23 mouse cellular contexts compared by ENCODE assay signal in genomic region chr11:106937306-106937705, GRCm38 (mm10). TPM values are rescaled to one million over a fixed set of nuclear protein-coding genes. Genes with fewer than 3 reads are reported as not detected.
A peak's percentile ranks its signal among the peaks of the same experiment; 100 is the strongest.
DNase-seq lines count a peak whose midpoint lies in the region; ATAC-seq and TF ChIP-seq lines count a peak whose summit lies in the region.
"Had no signal": no experiment of that assay in that cellular context is flagged by ENCODE, and none has a peak within 500 bp of the region (broad histone marks: within the 10 kb centered on the region; RNA-seq: fewer than 3 reads in every experiment).

No protein-coding gene starts in this region.

- H3K4me1 ChIP-seq in hindbrain, embryonic 10.5 days (replicated peaks) = no peaks in the 10 kb centered on the region
- no peaks in the 10 kb centered on the region for H3K4me1 ChIP-seq in kidney, adult 2 months (ENCODE audit: control insufficient read depth, insufficient read depth, low read length)
- H3K4me1 ChIP-seq: embryonic facial prominence, embryonic 10.5 days; forebrain, embryonic 13.5 days; heart, embryonic 12.5 days; hindbrain, embryonic 13.5 days; intestine, embryonic 15.5 days had no signal

- WGBS in hindbrain, embryonic 10.5 days = 87% methylated on average over 5 of the region's 5 CpGs
- 71% methylated on average over 5 of the region's 5 CpGs for WGBS in kidney, adult 2 months

- no peaks in the 10 kb centered on the region for H3K9me3 ChIP-seq in hindbrain, embryonic 10.5 days
- H3K9me3 ChIP-seq: embryonic facial prominence, embryonic 10.5 days; forebrain, embryonic 13.5 days; heart, embryonic 12.5 days; hindbrain, embryonic 13.5 days; intestine, embryonic 15.5 days had no signal

- no peak for TF ChIP-seq CTCF in kidney, adult 2 months (conservative IDR thresholded peaks at IDR 0.05; ENCODE audit: insufficient read depth, insufficient read length, low read depth, low read length)

- no peak overlapping the region for H3K4me3 ChIP-seq in hindbrain, embryonic 10.5 days
- H3K4me3 ChIP-seq in kidney, adult 2 months (ENCODE audit: insufficient read depth, low read depth, low read length) = no peak overlapping the region
- H3K4me3 ChIP-seq: embryonic facial prominence, embryonic 10.5 days; forebrain, embryonic 13.5 days; gastrocnemius, adult 2 months; heart, embryonic 12.5 days; hindbrain, embryonic 13.5 days; intestine, embryonic 15.5 days had no signal

- H3K36me3 ChIP-seq in splenic B cell, adult 2 months (ENCODE audit: control insufficient read depth, insufficient read depth, low read length, poor library complexity, severe bottlenecking) = no peaks in the 10 kb centered on the region
- H3K36me3 ChIP-seq in hindbrain, embryonic 10.5 days = no peaks in the 10 kb centered on the region
- H3K36me3 ChIP-seq in kidney, adult 2 months (ENCODE audit: control insufficient read depth, insufficient read depth, low read length) = no peaks in the 10 kb centered on the region
- H3K36me3 ChIP-seq: embryonic facial prominence, embryonic 10.5 days; heart, embryonic 12.5 days; hindbrain, embryonic 13.5 days; intestine, embryonic 15.5 days had no signal

- peak; percentile 76 for DNase-seq in heart, adult 11 months
- DNase-seq in heart, postnatal 25 days (ENCODE audit: low spot score) = no peak
- peak; percentile 25 for DNase-seq in splenic B cell, adult 2 months (ENCODE audit: low read depth, low spot score)
- no peak for DNase-seq in hindbrain, embryonic 10.5 days (ENCODE audit: low spot score)
- no peak for DNase-seq in kidney, adult 2 months
- DNase-seq in kidney, postnatal 14 days = no peak
- DNase-seq: adrenal gland, adult 2 months; adrenal gland, postnatal 25 days; cerebellum, adult 18-20 months; cerebellum, adult 9-11 months; cerebellum, postnatal 36 days; forebrain, postnatal 0 days; gastrocnemius, adult 2 months; gastrocnemius, postnatal 36 days; heart, postnatal 36 days had no signal

- peak; percentile 78 for ATAC-seq in common myeloid progenitor, adult 5-6 weeks (replicated peaks; ENCODE audit: low read depth, poor library complexity, severe bottlenecking)
- peak; percentile 61 for ATAC-seq in megakaryocyte progenitor cell, adult 5-6 weeks (replicated peaks; ENCODE audit: poor library complexity)
- ATAC-seq: forebrain, embryonic 13.5 days; forebrain, postnatal 0 days; hindbrain, postnatal 0 days; intestine, embryonic 15.5 days had no signal

- H3K27ac ChIP-seq in hindbrain, embryonic 10.5 days = no peak overlapping the region
- H3K27ac ChIP-seq in kidney, adult 2 months (ENCODE audit: insufficient read depth, low read depth, low read length) = no peak overlapping the region
- H3K27ac ChIP-seq: embryonic facial prominence, embryonic 10.5 days; forebrain, embryonic 13.5 days; gastrocnemius, adult 2 months; hindbrain, embryonic 13.5 days; hindbrain, postnatal 0 days; intestine, embryonic 15.5 days had no signal

- intact Hi-C loops in heart, postnatal 25 days (cut with DNase I) = no loop called here

- H3K27me3 ChIP-seq in splenic B cell, adult 2 months (ENCODE audit: control insufficient read depth, insufficient read depth, low read length, poor library complexity, severe bottlenecking) = no peaks in the 10 kb centered on the region
- no peaks in the 10 kb centered on the region for H3K27me3 ChIP-seq in hindbrain, embryonic 10.5 days (ENCODE audit: insufficient read depth, poor library complexity, severe bottlenecking)
- no peaks in the 10 kb centered on the region for H3K27me3 ChIP-seq in kidney, adult 2 months (replicated peaks; ENCODE audit: control insufficient read depth, insufficient read depth, low read length)
- H3K27me3 ChIP-seq: forebrain, embryonic 13.5 days; heart, embryonic 12.5 days; hindbrain, embryonic 13.5 days; intestine, embryonic 15.5 days had no signal

- TF ChIP-seq POLR2A in kidney, adult 2 months (IDR thresholded peaks at IDR 0.05; ENCODE audit: low read depth, low read length) = no peak

RNA-seq across cellular contexts. Expression of gene Smurf2, which starts 16.8 kb away (rescaled TPM):
- 10 to 100 TPM; 35.4 to 41.0 TPM for total RNA-seq in heart, postnatal 25 days (2021)
- total RNA-seq in common myeloid progenitor, adult 5-6 weeks (2017) = 26.2 and 30.2 TPM in 2 replicates
- total RNA-seq in megakaryocyte progenitor cell, adult 5-6 weeks (2015) = 23.3 and 25.3 TPM in 2 replicates
- total RNA-seq in megakaryocyte progenitor cell, adult 5-6 weeks (2017) = 24.9 and 30.7 TPM in 2 replicates
- polyA plus RNA-seq in hindbrain, embryonic 10.5 days (2016; fragmentation: Nextera tagmentation; extraction: Ambion mirVana) = 13.0 and 13.3 TPM in 2 replicates
- 12.1 and 14.7 TPM in 2 replicates for polyA plus RNA-seq in kidney, adult 2 months (2012; rRNA removed)

Comparison
In these comparisons a context has a peak if more than half of its experiments do, and no peak if none do; other contexts are left out.
1. DNase-seq: peak in heart, adult 11 months (single experiment) and splenic B cell, adult 2 months (single experiment); none in heart, postnatal 25 days (single experiment), hindbrain, embryonic 10.5 days (single experiment), kidney, adult 2 months (single experiment) and kidney, postnatal 14 days (single experiment).